Mouse (Mus musculus): ENCODE results near the gene Csn2. TPM values are rescaled to one million over a fixed set of nuclear protein-coding genes. Genes with fewer than 3 reads are reported as not detected.

The Csn2 gene
- polyA plus RNA-seq (2012; rRNA removed) = not detected in 2 replicates

DNA sequence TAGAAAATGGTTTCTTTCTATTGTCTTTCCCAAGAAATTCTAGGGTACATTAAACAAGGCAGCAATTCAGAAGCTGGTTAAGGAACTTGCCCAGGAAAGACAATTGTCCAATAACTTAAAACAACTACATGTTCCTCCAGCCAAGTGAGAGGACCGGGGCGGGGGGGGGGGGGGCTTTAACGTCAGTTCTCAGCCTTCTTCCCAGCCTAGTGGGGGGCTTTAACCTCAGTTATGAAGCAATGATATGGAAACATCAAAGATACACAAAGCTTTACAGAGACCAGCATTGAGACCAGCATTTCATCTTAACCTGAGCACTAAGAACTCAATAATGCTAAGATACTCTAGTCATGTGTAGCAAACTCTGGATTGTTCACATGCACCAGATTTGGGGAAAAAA, at the start of gene Csn2:
Gene Csn2, minus strand, starts transcription at position 101 of the 400 bp plus-strand sequence.

DNA sequence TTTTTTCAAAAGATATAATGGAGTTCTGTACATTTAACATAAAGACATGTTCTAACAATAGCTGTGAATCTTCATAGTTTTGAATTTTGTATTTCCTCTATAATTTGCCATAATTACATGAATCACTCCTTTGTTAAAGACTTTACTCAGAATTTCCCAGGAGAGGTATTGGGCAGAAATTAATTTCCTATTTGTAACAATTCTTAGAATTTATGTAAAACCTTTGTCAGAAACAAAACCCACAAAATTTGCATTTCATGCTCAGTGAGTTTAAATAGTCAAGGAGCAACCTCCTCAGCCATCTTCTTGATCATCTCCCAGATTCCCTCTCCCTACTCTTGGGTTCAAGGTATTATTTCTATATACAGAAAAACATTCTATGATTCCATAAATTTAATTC, 33.5 kb downstream of the Csn2 start, which contains the start of gene Csn1s1:
Gene Csn1s1, plus strand, starts transcription at position 301 of the 400 bp plus-strand sequence.

Other genes with a start within 250 kb of the Csn2 start
- not detected in 2 replicates for gene Ugt2a2, start 217.4 kb downstream of the Csn2 start, polyA plus RNA-seq (2012; rRNA removed)
- not detected in 2 replicates for gene Gm43638, start 212.8 kb downstream of the Csn2 start, polyA plus RNA-seq (2012; rRNA removed)
- gene Ugt2a1, start 208.8 kb downstream of the Csn2 start, polyA plus RNA-seq (2012; rRNA removed) = not detected in 2 replicates
- gene Sult1b1, start 161.4 kb downstream of the Csn2 start, polyA plus RNA-seq (2012; rRNA removed) = 0.52 and 0.95 TPM in 2 replicates
- 0.15 and 0.25 TPM in 2 replicates for gene Sult1d1, start 130.6 kb downstream of the Csn2 start, polyA plus RNA-seq (2012; rRNA removed)
- not detected in 2 replicates for gene Sult1e1, start 108.0 kb downstream of the Csn2 start, polyA plus RNA-seq (2012; rRNA removed)
- not detected in 2 replicates for gene Csn1s1, start 33.4 kb downstream of the Csn2 start, polyA plus RNA-seq (2012; rRNA removed)
- not detected in 2 replicates for gene Csn1s2a, start 74.9 kb upstream of the Csn2 start, polyA plus RNA-seq (2012; rRNA removed)
- not detected in 2 replicates for gene Csn1s2b, start 108.5 kb upstream of the Csn2 start, polyA plus RNA-seq (2012; rRNA removed)
- gene Prr27, start 126.1 kb upstream of the Csn2 start, polyA plus RNA-seq (2012; rRNA removed) = not detected in 2 replicates
- gene Odam, start 185.4 kb upstream of the Csn2 start, polyA plus RNA-seq (2012; rRNA removed) = not detected in 2 replicates
- gene Csn3, start 225.9 kb upstream of the Csn2 start, polyA plus RNA-seq (2012; rRNA removed) = not detected in 2 replicates